Mouse (Mus musculus) G1E (cell line): ENCODE results near the gene Rap2c.

Experiments
- CTCF ChIP-seq: IDR thresholded peaks from 2 replicates; pipeline ENCODE4 v1.5.1; 2012; ENCODE audit warnings: low read depth, low read length, inconsistent platforms, mixed read lengths
- GATA1 ChIP-seq: IDR thresholded peaks from 2 replicates; pipeline ENCODE4 v1.6.1; 2012; ENCODE audit warnings: borderline replicate concordance, low read length, inconsistent platforms, mixed read lengths
- GATA2 ChIP-seq: IDR thresholded peaks from 2 replicates; pipeline ENCODE4 v1.6.1; 2012; ENCODE audit warnings: low read depth, low read length, inconsistent platforms, borderline replicate concordance
- POLR2AphosphoS5 ChIP-seq: IDR thresholded peaks from 2 replicates; pipeline ENCODE4 v1.6.1; 2012; ENCODE audit warnings: low read depth, low read length, inconsistent platforms; ENCODE audit not compliant: insufficient replicate concordance
- TAL1 ChIP-seq: conservative IDR thresholded peaks from 2 replicates; pipeline ENCODE4 v1.6.1; 2012; ENCODE audit warnings: low read depth, low read length, inconsistent platforms, mixed read lengths

DNA sequence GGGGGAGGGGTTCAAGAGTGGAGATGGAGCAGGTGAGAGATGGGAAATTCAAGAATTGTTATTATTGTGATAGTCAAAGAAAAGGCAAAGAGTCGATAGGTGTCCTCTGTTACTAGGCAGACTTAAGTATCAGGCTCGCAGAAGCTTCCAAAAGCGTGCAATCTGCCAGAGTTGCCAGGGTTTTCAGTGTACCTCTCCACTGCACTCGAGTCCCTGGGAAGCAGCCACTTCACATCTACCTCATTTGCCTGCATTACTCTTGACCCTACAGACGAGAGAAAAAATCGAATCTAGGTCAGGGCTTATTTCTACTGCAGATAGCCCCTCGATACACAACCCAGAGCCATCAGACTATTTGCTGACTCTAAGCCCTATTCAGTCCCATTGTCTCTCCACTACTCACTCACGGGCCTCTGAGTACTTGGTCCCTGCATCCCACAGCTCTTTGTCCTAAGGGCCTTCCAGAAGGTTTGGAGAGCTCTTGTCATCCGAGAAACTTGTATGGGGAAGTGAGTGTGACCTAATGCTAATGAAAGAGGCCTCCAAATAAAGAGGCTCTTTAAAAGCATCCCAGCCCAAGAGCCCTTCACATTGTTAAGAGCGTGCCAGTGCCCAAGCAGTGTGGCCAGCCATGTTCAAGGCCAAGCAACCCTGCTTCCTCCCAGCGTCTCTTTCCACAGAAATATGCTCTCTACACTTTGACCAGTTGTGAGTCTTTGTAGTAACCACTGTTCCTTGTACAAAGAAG lies 48.9 kb upstream of the Rap2c start:
- no peak for TF ChIP-seq CTCF
- no peak for TF ChIP-seq POLR2AphosphoS5
- no peak for TF ChIP-seq GATA1
- no peak for TF ChIP-seq TAL1
- no peak for TF ChIP-seq GATA2
